Mouse (Mus musculus): ENCODE data around the gene Ush2a. TPM values are rescaled to one million over a fixed set of nuclear protein-coding genes. Genes with fewer than 3 reads are reported as not detected.

Ush2a gene
- polyA plus RNA-seq, 1 experiment = not detected

DNA sequence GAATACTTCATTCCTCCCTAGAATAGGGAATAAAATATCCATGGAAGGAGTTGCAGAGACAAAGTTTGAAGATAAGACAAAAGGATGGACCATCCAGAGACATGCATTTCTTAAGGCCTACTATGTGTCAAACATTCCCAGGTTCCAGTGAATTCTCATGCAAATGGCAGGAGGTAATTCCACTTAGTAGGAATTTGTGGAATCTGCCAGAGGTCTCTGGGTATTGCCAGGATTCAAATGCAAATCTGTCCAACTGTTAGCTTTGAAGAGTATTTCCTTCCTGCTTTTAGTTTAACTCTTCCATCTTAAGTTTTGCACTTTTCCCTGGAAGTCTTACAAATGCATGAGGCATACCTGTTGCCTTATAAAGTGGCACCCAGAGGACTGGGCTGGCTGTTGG lies 592.4 kb downstream of the Ush2a start:
- no peak overlapping the region for H3K27ac ChIP-seq (ENCODE audit: insufficient read depth, low read depth, low read length)
- H3K27me3 ChIP-seq (replicated peaks; ENCODE audit: control insufficient read depth, insufficient read depth, low read length) = no peaks in the 10 kb centered on the region; the same call in 1 of the 2 replicates
- H3K36me3 ChIP-seq (ENCODE audit: control insufficient read depth, insufficient read depth, low read length) = no peaks in the 10 kb centered on the region
- H3K4me3 ChIP-seq (ENCODE audit: insufficient read depth, low read depth, low read length) = no peak overlapping the region
- no peak for TF ChIP-seq CTCF (conservative IDR thresholded peaks at IDR 0.05; ENCODE audit: insufficient read depth, insufficient read length, low read depth, low read length)
- TF ChIP-seq POLR2A (IDR thresholded peaks at IDR 0.05; ENCODE audit: low read depth, low read length) = no peak
- no peaks in the 10 kb centered on the region for H3K4me1 ChIP-seq (ENCODE audit: control insufficient read depth, insufficient read depth, low read length)
- no peak for DNase-seq

DNA sequence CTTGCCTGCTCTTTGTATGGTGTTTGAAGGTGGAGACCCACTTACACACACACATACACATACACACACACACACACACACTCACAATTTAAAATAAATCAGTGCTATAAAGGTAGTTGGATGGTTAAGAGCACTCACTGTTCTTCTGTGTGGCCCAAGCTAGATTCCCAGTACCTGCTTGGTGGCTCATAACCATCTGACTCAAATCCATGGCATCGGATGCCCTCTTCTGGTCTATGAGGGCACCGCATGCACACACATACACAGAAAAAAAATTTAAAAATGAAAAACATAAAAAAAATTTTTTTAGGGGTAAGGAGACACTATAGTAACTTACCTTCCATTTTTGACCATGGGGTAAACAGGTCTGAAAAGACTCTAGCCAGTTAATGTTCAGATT lies 593.2 kb downstream of the Ush2a start:
- no peaks in the 10 kb centered on the region for H3K36me3 ChIP-seq (ENCODE audit: control insufficient read depth, insufficient read depth, low read length)
- H3K4me3 ChIP-seq (ENCODE audit: insufficient read depth, low read depth, low read length) = no peak overlapping the region
- H3K4me1 ChIP-seq (ENCODE audit: control insufficient read depth, insufficient read depth, low read length) = no peaks in the 10 kb centered on the region
- TF ChIP-seq CTCF (conservative IDR thresholded peaks at IDR 0.05; ENCODE audit: insufficient read depth, insufficient read length, low read depth, low read length) = 0 out of 2 replicates have a peak, but pooled peaks have one; percentile 8
- TF ChIP-seq POLR2A (IDR thresholded peaks at IDR 0.05; ENCODE audit: low read depth, low read length) = no peak
- no peaks in the 10 kb centered on the region; the same call in 1 of the 2 replicates for H3K27me3 ChIP-seq (replicated peaks; ENCODE audit: control insufficient read depth, insufficient read depth, low read length)
- no peak for DNase-seq
- WGBS = 98% methylated on average over 2 of the region's 2 CpGs
- no peak overlapping the region for H3K27ac ChIP-seq (ENCODE audit: insufficient read depth, low read depth, low read length)

DNA sequence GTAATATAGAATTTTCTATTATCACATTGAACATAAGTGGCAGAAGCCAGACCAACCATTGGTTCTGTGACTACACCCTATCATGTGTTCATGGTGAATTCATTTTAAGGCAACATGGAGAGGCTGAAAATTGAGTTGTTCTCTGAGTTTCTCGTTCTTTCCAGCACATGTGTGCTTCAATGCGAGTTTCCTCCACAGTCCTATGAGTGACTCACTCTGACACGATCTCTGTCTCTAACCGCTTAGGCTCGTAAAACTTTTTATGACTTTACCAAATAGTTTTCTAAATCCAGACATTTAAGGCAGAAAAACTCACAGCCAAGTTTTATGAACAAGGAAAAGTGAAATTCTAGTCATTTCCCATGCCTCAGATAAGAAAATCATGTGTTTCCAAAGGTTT lies 597.9 kb downstream of the Ush2a start:
- WGBS = 71% methylated on average over 5 of the region's 5 CpGs
- no peak for DNase-seq
- TF ChIP-seq CTCF (conservative IDR thresholded peaks at IDR 0.05; ENCODE audit: insufficient read depth, insufficient read length, low read depth, low read length) (no peak), POLR2A (IDR thresholded peaks at IDR 0.05; ENCODE audit: low read depth, low read length) (no peak)

DNA sequence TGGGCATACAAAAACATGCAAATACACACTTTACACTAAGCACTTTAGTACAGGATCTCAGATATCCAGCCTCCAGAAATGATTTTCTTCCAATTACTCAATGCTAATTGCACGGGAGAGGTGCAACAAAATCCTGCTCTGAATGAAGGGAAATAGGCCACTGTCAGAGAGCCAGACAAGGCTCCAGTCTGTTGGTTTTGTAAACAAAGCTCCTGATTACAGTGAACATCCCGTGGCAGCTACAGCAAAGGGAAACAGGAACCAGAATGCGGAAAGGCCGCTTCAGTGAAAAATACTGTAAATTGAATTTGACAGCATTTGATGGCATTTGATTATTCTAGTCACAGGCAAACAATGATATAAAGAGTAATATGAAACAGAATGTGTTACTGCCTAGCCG lies 604.1 kb downstream of the Ush2a start:
- TF ChIP-seq POLR2A (IDR thresholded peaks at IDR 0.05; ENCODE audit: low read depth, low read length) (no peak), CTCF (conservative IDR thresholded peaks at IDR 0.05; ENCODE audit: insufficient read depth, insufficient read length, low read depth, low read length) (no peak)
- Histone ChIP-seq H3K4me3 (ENCODE audit: insufficient read depth, low read depth, low read length) (no peak overlapping the region), H3K36me3 (ENCODE audit: control insufficient read depth, insufficient read depth, low read length) (no peaks in the 10 kb centered on the region), H3K27ac (ENCODE audit: insufficient read depth, low read depth, low read length) (no peak overlapping the region), H3K27me3 (replicated peaks; ENCODE audit: control insufficient read depth, insufficient read depth, low read length) (no peaks in the 10 kb centered on the region), H3K4me1 (ENCODE audit: control insufficient read depth, insufficient read depth, low read length) (no peaks in the 10 kb centered on the region)
- WGBS = 33% methylated on average over 5 of the region's 5 CpGs
- no peak for DNase-seq

More for the DNA sequence above, 597.9 kb downstream of the Ush2a start:
- H3K4me1 ChIP-seq (ENCODE audit: control insufficient read depth, insufficient read depth, low read length) = no peaks in the 10 kb centered on the region
- no peaks in the 10 kb centered on the region for H3K36me3 ChIP-seq (ENCODE audit: control insufficient read depth, insufficient read depth, low read length)
- H3K27ac ChIP-seq (ENCODE audit: insufficient read depth, low read depth, low read length) = no peak overlapping the region
- H3K4me3 ChIP-seq (ENCODE audit: insufficient read depth, low read depth, low read length) = no peak overlapping the region
- H3K27me3 ChIP-seq (replicated peaks; ENCODE audit: control insufficient read depth, insufficient read depth, low read length) = no peaks in the 10 kb centered on the region

DNA sequence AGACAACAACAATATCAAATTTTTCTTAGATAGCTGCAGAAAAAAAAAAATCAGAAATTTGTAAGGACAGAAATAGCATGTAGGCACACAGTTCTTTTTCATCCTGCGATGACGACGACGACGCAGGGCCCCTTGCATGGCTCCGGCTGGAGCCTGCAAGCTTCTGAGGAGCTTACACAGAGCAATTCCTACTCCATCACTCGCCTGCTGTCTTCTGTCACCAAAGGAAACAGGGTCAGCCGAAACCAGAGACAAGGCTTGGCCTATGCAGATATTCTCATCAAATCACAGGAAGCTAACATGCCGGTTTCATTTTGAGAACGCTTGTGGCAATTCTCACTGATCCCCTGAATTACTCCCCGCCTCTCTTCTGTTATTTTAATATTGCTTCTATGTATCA lies 604.7 kb downstream of the Ush2a start:
- no peaks in the 10 kb centered on the region for H3K4me1 ChIP-seq (ENCODE audit: control insufficient read depth, insufficient read depth, low read length)
- 60% methylated on average over 11 of the region's 11 CpGs for WGBS
- DNase-seq = no peak
- H3K36me3 ChIP-seq (ENCODE audit: control insufficient read depth, insufficient read depth, low read length) = no peaks in the 10 kb centered on the region
- H3K27ac ChIP-seq (ENCODE audit: insufficient read depth, low read depth, low read length) = no peak overlapping the region
- no peak overlapping the region for H3K4me3 ChIP-seq (ENCODE audit: insufficient read depth, low read depth, low read length)
- no peaks in the 10 kb centered on the region for H3K27me3 ChIP-seq (replicated peaks; ENCODE audit: control insufficient read depth, insufficient read depth, low read length)
- TF ChIP-seq POLR2A (IDR thresholded peaks at IDR 0.05; ENCODE audit: low read depth, low read length) (no peak), CTCF (conservative IDR thresholded peaks at IDR 0.05; ENCODE audit: insufficient read depth, insufficient read length, low read depth, low read length) (no peak)

DNA sequence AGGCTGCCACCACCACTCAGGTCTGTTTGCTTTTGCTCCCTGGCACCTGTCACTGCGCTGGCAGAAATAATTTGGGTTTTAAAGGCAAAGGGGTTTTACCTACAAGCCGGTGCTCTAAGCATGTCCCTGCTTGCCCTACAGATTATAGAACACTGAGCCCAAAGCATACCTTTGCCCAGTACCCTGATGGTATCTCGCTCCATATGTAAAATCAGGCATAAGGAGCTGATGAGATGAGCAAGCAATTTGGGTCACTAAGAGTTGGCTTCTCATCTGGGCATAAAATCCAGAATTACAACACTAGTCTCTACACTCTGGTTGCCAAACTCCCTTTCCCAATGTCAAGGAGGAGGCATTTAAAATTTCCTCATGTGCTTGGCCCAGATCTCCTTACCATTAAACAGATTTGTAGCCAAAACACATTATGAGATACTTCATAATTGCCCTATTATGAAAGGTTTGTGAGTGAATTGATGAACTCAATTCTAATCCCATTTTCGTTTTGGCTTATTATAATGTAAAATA lies 616.8 kb downstream of the Ush2a start:
- Histone ChIP-seq H3K36me3 (ENCODE audit: control insufficient read depth, insufficient read depth, low read length) (no peaks in the 10 kb centered on the region), H3K4me1 (ENCODE audit: control insufficient read depth, insufficient read depth, low read length) (no peaks in the 10 kb centered on the region), H3K27me3 (replicated peaks; ENCODE audit: control insufficient read depth, insufficient read depth, low read length) (no peaks in the 10 kb centered on the region), H3K27ac (ENCODE audit: insufficient read depth, low read depth, low read length) (no peak overlapping the region), H3K4me3 (ENCODE audit: insufficient read depth, low read depth, low read length) (no peak overlapping the region)
- TF ChIP-seq CTCF (conservative IDR thresholded peaks at IDR 0.05; ENCODE audit: insufficient read depth, insufficient read length, low read depth, low read length) (no peak), POLR2A (IDR thresholded peaks at IDR 0.05; ENCODE audit: low read depth, low read length) (no peak)
- WGBS = 80% methylated on average over 4 of the region's 4 CpGs
- no peak for DNase-seq

DNA sequence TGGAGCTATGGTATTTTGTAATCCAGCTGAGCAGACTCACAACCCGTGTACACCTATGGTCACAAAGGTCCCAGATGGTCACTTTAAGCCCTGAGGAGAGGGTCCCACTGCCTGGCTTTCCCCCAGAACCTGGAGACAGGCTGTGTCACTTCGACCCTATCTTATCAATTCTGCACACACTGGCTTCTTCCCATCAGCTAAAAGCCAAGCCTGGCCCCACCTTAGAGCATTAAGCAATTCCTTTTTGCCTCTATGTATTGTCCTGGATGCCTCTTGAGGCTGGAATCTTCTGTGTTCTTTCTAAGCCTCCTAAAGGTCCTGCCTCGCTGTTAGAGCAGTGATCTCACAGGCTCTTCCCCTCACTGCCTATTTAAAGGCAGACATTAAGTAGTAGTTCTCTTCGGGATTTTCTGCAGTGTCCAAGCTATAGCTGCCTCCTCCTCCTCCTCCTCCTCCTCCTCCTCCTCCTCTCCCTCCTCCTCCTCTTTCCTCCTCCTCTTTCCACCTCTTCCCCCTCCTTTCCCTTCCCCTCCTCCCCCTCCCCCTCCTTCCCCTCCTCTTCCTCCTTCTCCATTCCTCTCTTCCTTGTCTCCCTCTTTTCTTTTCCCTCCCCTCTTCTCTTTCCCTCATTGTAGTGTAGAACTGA lies 635.2 kb downstream of the Ush2a start:
- Histone ChIP-seq H3K27me3 (replicated peaks; ENCODE audit: control insufficient read depth, insufficient read depth, low read length) (no peaks in the 10 kb centered on the region), H3K27ac (ENCODE audit: insufficient read depth, low read depth, low read length) (no peak overlapping the region), H3K4me1 (ENCODE audit: control insufficient read depth, insufficient read depth, low read length) (no peaks in the 10 kb centered on the region), H3K4me3 (ENCODE audit: insufficient read depth, low read depth, low read length) (no peak overlapping the region), H3K36me3 (ENCODE audit: control insufficient read depth, insufficient read depth, low read length) (no peaks in the 10 kb centered on the region)
- no peak for DNase-seq
- TF ChIP-seq CTCF (conservative IDR thresholded peaks at IDR 0.05; ENCODE audit: insufficient read depth, insufficient read length, low read depth, low read length) = no peak
- 48% methylated on average over 4 of the region's 4 CpGs for WGBS

Measured in kidney, adult 2 months (tissue).